Mouse (Mus musculus) layer of hippocampus, adult 9-10 months (tissue): ENCODE data around the gene Rbmx2.
A peak's percentile ranks its signal among the peaks of the same experiment; 100 is the strongest.

ENCODE experiments used
- DNase-seq: peaks from one replicate; pipeline ENCODE4 v3.0.0; 2022; ENCODE audit warnings: low spot score

Gene Rbmx2

DNA sequence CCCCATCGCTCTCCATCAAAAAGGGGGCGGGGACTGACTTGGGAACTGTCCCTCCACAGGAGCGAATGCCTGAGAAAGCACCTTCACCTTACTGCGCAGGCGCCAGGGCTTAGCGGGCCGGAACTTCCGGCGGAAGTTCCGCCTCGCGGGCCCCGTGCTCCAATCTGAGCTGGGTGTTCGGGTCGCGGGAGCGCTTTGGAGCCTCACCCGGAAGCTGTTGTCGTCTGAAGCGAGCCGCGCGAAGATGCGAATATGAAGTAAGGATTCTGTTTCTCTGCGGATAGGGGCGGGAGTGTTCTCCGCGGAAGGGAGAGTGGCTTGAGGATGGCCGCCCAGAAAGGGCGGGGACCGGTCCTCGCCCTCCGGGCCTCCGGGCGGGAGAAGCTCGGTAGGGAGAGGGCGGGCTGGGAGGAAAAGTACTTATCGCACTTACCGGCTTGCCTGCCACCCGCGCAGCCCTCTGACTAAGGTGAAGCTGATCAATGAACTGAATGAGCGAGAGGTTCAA is at the start of gene Rbmx2:
Rbmx2 (plus strand) TSS at position 141 of the 508 bp plus-strand sequence.
- DNase-seq: peak; percentile 59

DNA sequence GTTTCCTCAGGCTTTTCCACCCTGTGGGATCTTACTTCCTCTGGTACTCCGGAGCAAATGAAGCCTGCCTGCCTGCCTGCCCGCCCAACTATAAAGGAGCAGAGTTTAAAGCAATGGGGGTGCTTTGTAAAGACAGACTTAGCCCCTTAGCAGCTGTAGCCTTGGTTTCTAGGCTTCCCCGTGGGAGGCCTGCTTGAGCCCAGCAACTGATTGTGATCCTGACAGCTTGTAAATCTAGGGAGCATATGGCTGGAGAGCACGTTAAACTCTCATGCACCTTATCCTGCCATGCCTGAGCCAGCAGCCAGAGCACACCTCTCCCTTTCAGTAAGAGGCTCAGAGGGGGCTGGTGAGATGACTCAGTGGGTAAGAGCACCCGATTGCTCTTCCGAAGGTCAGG is 28.0 kb upstream of the Rbmx2 start:
- DNase-seq: no peak

DNA sequence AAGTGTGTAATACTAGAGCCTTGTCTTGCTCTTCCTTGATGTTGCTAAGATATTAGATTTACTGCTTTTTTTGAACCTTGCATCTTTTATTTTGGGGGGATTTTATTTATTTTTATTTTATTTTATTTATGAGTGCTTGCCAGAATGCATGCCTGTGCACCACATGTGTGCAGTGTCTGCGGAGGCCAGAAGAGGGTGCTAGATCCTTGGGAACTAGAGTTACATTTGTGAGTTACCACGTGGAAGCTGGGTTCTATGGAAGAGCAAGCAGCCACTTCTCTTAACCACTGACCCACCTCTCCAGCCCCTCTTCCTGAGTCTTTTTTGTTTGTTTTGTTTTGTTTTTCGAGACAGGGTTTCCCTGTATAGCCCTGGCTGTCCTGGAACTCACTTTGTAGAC is 25.2 kb upstream of the Rbmx2 start:
- no peak for DNase-seq

DNA sequence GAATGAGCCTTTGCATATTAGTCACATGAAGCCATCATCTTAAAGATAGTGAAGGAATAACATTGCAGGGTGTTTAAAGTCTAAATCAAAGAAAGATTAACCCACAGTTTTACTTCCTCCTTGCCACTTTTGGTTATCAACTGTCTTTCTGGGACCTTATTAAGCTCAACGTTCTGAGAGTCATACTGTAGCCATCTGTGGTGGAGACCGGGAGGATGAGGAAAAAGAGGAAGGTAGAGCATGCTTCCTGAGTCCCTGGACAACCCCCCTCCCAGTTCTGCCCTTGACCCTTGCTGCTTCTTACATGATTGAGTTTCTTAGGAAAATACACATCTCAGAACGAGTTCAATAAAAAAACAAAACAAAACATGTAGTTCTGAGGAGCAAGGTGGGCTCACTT is 23.1 kb upstream of the Rbmx2 start:
- DNase-seq: no peak

DNA sequence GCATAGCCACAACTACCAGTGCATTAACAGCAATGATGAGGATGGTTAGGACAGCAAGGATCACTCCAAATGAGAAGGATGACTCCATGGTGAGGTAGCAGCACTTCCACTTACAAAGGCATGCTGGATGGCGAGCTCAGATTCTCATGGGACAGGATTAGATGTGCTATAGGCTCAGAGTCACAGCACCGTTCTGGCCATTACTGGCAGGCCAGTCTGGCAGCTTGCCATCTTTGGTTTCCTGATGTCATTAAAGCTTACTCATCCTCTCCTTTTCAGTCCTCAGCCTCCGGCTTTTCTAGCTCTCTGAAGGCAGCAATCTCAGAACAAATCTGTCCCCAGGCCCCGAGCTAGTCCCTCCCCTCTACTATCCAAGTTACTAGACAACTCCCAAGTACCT is 20.6 kb upstream of the Rbmx2 start, which contains the start of gene Gpr119:
Gpr119 (minus strand) TSS at position 308 of the 400 bp plus-strand sequence.
- DNase-seq: no peak

DNA sequence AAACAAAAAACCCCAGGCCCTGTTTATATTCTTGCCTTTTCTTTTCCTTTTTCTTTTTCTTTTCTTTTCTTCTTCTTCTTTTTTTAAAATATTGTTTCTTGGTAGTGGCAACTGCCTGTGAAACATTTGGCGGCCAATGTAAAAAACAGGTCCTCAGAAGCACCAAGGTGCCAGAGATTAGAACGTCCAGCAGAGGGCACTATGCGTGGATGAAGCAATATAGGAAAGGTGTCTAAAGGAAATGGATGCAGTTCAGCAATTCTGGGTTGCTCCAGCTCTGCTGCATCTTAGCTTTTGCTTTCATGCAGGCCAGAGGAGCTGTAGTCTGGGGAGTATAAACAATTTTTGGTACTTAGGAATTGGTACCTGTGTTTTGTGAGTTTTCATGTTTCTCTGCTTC is 11.4 kb upstream of the Rbmx2 start:
- DNase-seq: peak; percentile 17

DNA sequence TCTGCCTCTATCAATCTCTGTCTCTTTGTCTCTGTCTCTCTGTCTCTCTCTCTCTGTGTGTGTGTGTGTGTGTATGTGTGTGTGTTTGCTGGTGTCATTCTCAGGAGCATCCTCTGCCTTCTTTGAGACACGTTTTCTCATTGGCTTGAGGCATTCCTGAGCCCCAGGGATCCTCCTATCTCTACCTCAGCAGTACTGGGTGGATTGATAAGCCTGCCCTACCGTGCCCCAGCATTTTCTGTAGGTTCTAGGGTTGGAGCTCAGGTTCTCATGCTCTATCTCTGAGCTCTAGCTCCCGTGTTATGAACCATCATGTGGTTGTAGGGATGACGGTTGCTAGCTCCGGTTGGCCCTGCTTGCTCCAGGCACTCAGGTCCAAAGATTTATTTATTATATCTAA is 10.9 kb upstream of the Rbmx2 start:
- DNase-seq: no peak

DNA sequence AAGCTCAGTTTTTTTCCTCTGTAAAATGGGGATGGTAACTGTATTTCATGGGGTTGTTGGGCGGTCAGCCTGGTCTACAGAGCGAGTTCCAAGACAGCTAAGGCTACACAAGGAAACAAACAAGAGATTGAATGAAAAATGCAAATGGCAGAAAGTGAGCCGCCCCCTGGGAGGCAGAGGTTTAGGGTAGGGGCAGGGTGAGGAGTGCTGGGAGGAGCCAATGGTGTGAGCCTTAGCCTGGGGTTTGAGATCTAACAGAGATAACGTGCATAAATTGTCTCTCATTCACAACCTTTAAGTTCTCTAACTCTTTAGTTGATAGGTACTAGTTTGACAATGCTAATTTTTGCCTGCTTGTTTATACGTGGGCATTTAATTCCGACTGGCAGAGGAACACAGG is 344 bp upstream of the Rbmx2 start:
- DNase-seq: no peak

DNA sequence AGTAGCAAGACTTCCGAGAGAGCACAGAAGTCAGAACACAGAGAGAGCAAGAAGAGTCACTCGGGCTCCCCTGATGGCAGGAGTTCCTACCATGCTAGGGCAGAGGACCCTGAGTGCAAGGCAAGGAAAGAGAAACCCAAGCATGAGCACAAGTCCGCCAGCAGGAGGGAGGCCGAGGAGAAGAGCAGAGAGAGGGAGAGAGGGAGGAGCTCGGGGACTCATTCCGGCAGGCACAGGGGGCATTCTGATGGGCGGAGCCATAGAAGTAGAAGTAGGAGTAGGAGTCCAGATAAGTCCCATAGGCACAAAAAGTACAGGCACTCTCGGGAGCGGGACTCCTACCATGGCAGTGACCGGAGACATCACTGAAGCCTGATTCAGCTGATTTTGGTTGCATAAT is 14.9 kb downstream of the Rbmx2 start:
- DNase-seq: no peak

DNA sequence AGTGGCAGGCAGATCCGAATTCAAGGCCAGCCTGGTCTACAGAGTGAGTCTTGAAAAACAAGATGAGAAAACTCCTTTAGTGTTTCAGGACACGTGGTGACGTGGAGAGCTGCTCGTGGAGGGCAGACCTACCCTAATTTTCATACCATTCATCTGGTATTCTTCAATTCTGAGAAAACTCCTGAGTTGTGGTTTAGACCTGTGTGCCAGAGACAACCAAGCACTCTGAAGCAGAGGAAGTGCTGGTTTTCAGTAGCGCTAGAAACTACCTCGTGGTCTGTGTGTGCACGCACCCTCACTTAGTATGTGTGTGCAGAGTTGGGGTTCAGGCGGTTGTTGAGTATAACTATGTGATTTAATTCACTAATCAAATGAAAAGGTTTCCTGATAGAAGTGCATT is 18.0 kb downstream of the Rbmx2 start:
- no peak for DNase-seq

DNA sequence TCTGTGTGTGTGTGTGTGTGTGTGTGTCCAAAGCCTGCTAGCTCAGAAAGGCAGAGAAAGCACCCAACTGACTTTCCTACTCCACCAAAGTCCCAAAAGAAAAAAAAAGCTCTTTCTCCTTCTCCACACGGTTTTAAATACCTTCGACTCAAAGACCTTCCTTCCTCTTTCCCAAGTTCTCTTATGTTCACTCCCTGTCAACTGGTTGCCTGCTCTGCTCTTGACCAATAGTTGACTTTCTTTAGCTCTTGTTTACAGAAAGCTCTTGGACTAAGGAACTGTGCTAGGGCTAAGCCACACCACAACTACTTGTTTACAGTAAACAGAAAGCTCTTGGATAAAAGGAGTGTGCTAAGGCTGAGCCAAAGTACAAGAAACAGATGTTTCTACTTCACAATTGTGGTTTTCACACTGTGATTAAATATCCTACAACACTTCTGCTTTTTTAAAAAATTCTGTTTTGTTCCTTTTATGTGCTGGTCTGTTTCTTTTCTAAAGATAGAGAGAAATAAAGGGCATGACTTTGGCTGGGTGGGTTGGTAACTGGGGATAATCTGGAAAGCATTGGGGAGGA is 60.0 kb downstream of the Rbmx2 start:
- no peak for DNase-seq
